Mouse (Mus musculus): ENCODE data around the gene Notch4. TPM values are rescaled to one million over a fixed set of nuclear protein-coding genes. Genes with fewer than 3 reads are reported as not detected.

Notch4 gene
- polyA plus RNA-seq (2014; fragmentation: Illumina TruSeq; extraction: RNeasy Lipid Tissue Mini Kit (QIAGEN cat#74804); ENCODE audit: insufficient read depth, low read depth, low replicate concordance), result 20.4 TPM

DNA sequence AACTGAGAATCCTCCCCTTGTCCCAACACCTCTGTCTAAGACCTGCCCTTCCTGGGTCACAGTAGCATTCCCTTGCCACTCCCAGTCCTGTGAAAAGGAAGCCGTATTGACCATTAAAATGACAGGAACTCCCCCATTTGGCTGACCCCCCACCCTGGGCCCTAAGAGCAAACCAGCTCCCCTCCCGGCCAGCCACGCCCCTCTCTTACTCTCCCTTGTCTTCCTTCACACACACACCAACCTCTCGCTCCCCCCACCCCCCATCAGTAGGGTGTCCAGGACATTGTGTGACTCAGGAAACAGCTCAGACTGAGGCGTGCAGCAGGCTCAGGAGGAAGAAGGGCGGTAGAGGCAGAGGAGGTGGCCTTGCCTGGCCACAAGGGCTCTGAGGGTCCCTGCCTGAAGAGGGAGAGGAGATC is at the start of gene Notch4:
TSS of gene Notch4 (plus strand) at position 266 of the 419 bp plus-strand sequence.

DNA sequence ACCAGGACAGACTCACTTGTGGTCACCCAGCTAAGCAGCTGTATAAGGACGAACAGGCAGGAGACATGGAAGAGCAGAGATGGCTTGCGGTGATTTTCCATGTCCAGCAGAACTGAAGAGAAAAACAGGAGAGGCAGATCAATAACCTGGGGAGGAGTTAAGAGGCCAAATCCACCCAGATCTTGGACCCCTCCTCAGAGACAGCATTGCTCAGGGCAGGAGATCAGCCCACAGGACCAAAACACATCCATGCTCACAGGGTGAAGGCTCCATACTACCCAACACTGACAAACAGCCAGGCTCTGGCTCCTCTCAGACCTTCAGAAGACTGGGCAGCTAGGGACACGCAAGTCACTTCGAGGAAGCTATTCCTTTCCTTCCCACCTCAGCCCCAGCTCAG is 46.8 kb upstream of the Notch4 start, which contains the start of gene Btnl6:
TSS of gene Btnl6 (minus strand) at position 101 of the 400 bp plus-strand sequence.

DNA sequence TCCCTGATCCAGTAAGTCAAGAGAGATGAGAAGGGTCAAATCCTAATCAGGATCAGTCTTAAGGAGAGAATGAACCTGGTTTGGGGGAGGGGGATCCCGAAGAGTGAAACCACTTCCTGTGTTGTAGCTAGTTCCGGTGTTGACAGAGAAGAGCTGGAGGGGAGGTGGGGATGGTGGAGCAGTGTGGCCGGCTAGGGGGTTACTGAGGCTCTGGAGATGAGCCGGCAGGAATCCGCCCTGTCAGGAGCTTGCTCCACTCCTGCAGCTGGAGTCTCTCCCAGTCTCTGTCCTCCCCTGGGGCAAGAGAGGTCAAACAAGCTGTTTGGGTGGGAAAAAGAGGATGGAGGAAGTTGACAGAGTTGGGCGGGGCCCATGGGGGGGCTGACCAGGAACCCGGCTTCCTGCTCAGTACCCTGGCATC is 25.6 kb downstream of the Notch4 start, which contains the start of gene Gpsm3:
TSS of gene Gpsm3 (plus strand) at position 126 of the 421 bp plus-strand sequence.

DNA sequence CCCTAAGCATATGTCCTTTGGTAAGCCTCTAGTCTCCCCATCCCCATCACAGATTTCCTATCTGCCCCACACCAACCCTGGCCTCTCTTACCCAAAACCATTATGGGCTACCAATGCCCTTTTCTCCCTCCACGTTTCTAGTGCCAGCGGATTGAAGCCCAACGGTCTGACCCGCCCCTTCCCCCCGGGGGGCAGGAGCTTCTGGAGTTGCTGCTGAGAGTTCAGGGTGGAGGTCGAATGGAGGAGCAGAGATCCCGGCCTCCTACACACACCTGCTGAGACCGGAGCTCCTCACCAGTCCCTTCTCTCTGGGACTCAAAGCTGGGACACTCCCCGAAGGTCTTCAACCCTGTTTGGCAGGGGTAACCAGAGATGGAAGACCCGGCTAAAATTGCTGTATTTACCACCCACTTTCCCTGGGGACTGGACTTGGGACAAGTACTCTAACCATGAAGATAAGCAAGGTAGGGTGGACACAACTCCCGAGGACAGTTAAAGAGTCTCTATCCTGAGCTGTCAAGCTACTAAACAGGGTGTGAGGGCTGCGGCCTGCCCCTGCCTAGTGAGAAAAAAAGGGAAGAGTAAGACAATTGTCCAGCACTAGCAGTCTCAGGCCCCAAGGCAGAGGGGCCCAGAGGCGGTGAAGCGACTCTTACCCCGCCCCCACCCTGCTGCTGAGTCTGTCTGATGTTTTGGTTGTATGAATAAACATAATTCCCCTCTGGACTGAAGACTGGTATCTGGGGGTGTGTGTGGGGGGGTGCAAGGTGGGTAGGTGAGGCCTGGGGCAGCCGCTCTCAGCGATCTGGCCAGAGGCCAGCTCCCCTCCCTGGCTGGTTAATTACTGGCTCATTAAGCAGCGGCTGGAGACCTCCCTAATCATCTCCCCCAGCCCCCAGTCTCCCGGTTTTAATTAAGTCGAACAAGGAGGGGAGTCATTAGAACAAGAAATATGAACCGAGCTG is 27.2 kb downstream of the Notch4 start, which contains the start of gene Pbx2:
TSS of gene Pbx2 (plus strand) at position 238 of the 965 bp plus-strand sequence.

DNA sequence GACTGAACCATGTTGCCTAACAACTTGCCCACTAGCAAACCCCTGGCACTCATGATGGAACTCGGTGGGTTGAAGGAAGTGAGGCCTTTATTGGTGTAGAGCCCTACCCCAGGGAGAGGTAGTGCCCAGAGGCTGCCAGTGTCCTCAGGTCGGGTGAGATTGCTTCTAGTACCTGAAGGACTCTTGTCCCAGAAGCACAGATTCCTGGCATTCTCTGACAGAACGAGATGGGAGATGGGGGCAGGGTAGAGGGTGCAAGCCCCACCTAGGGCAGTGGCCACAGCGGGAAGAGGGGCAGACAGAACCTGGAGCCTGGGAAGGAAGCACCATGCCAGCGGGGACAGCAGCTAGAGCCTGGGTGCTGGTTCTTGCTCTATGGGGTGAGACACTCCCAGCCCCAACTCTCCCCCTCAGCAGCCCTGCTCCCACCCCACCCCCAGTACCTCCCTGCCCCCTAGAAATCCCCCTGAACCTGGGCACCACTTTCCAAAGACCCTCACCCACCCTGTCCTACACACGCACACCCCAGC is 33.6 kb downstream of the Notch4 start, which contains the start of gene Ager:
TSS of gene Ager (plus strand) at position 297 of the 530 bp plus-strand sequence.

DNA sequence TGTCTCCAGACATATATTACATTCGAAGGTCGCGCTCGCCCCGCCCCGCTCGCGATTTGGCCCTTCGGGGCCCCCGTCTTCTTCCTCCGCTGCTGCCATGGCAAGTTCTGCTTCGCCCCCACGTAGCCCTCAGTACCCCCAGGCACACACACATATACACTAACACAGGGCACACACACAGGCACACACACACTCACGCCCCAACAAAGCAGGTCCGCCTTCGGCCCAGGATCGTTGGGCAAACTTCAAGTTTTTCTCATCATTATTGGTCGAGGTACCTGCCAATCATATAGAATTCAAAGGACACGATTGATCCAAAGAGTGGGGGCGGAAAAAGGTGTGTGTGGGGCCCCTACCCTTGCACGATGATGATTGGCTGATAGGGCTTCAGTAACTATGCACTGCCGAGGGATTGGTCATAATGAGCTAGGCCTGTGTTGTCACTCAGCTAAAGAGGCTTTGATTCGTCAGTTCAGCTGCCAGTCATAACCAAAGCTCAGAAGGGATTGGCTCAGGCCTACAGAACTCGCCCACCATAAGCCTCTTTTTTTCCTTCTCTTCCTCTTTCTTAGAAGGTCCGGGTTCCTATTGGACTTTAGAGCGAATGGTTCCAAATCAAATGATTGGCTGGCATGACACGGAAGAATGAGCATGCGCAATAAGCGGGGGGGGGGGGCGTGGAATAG is 39.5 kb downstream of the Notch4 start, which contains the start of gene Rnf5:
TSS of gene Rnf5 (minus strand) at position 316 of the 686 bp plus-strand sequence.

DNA sequence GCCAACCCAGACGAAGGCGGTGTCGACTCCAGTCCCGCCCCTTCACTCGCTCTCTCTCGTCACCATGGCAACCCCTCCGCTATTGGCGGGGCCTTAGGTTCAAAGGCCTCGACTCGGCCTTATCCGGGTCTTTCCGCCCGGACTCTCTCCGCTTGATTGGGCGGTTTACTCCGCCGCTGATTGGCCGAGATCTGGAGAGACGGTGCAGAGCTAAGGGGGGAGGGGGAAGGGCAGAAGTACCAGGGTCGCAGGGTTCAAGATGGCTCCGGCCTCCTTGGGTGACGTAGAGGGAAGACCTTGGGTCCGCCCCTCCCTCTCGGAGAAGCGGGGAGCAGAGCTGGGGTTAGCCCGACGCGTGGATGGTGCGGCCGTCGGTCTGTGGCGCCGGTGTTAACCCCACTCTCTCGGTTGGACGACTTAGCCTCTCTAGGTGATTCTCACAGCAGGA is 40.0 kb downstream of the Notch4 start, which contains the start of gene Agpat1:
TSS of gene Agpat1 (plus strand) at position 202 of the 448 bp plus-strand sequence.

DNA sequence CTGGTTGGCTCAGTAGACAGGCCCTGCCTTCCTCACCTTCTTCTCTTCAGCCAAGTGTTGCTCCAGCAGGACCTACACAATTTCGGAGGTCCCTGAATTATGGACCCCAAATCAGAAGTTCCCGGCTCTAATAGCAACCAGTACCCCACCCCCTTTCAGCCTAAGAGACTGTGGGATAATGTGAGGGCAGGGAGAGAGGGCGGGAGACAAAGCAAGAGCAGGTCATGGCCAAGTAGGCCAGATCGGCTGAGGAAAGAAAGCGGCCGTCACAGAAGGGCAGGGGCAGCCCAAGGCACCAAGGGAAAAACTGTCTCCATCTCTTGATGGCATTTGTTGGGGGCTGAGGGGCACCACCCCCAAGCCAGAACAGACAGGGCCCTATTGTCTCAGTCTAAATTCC is 51.8 kb downstream of the Notch4 start, which contains the start of gene Egfl8:
TSS of gene Egfl8 (minus strand) at position 101 of the 400 bp plus-strand sequence.

DNA sequence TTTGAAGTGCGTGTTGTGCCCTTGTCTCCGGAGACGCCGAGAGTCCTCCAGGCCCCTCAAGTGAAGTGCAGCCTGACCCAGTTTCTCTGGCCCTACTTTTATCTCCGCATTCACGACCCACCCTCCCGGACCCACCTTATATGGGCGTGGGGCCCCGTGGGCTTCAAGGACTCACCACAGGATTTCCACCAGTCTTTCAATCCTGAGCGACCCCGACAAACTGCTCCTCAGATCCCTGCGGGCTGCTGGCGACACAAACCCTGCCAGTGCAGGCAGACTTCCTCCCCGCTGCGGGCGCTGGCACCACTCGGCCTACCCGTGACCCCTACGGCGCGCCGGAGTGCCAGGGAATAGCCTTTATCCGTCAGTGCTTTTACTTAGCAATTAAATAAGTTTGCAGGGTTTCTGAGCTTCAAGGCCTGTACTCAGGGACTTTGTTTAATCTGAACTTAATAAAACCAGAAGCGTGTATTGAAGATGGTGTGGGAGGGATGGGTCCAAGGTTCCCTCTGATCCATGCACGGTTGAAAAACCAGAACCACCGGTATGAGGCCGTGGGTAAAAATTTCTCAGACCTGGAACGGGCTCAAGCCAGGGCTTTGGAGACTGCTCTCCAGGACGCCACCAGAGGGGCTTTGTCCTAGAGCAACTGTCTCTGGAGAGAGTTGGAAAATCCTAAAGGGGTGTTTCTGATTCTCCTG is 64.0 kb downstream of the Notch4 start, which contains the start of gene Ppt2:
TSS of gene Ppt2 (minus strand) at position 568 of the 701 bp plus-strand sequence.

DNA sequence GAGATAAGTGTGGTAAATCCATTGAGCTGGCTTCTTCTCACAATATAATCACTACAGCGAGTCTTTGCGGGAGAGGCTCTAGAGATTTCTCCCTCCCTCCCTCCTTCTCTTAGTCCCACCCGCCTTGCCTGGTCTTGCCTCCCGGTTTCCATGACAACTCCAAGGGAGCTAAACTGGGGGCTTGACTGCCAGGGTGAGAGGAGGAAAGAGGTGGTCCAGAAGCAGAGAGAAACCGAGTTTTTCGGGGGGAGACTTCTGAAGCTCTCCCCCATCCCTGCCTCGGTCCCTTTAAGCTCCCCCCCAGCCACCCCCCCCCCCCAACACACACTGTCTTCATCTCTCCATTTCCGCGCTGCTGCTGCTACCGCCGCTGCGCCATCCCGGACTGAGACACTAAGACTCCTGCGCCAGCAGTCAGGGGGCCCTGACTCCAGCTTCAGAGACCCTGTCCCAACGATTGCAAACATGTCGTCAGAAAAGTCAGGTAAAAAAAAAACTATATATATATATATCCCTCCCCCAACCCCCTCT is 65.2 kb downstream of the Notch4 start, which contains the start of gene Prrt1:
TSS of gene Prrt1 (plus strand) at position 313 of the 531 bp plus-strand sequence.

Other genes with a start within 250 kb of the Notch4 start
- gene H2-Eb2, start 238.6 kb upstream of the Notch4 start, polyA plus RNA-seq (2014; fragmentation: Illumina TruSeq; extraction: RNeasy Lipid Tissue Mini Kit (QIAGEN cat#74804); ENCODE audit: insufficient read depth, low read depth, low replicate concordance), result 1.6 TPM
- gene Btnl2, start 209.4 kb upstream of the Notch4 start, polyA plus RNA-seq (2014; fragmentation: Illumina TruSeq; extraction: RNeasy Lipid Tissue Mini Kit (QIAGEN cat#74804); ENCODE audit: insufficient read depth, low read depth, low replicate concordance), result 0.20 TPM
- gene Btnl1, start 187.1 kb upstream of the Notch4 start, polyA plus RNA-seq (2014; fragmentation: Illumina TruSeq; extraction: RNeasy Lipid Tissue Mini Kit (QIAGEN cat#74804); ENCODE audit: insufficient read depth, low read depth, low replicate concordance), result not detected
- 0.24 TPM for gene BC051142, start 165.4 kb upstream of the Notch4 start, polyA plus RNA-seq (2014; fragmentation: Illumina TruSeq; extraction: RNeasy Lipid Tissue Mini Kit (QIAGEN cat#74804); ENCODE audit: insufficient read depth, low read depth, low replicate concordance)
- gene Btnl4, start 87.0 kb upstream of the Notch4 start, polyA plus RNA-seq (2014; fragmentation: Illumina TruSeq; extraction: RNeasy Lipid Tissue Mini Kit (QIAGEN cat#74804); ENCODE audit: insufficient read depth, low read depth, low replicate concordance), result not detected
- gene Btnl6, start 46.9 kb upstream of the Notch4 start, polyA plus RNA-seq (2014; fragmentation: Illumina TruSeq; extraction: RNeasy Lipid Tissue Mini Kit (QIAGEN cat#74804); ENCODE audit: insufficient read depth, low read depth, low replicate concordance), result not detected
- gene Gpsm3, start 25.5 kb downstream of the Notch4 start, polyA plus RNA-seq (2014; fragmentation: Illumina TruSeq; extraction: RNeasy Lipid Tissue Mini Kit (QIAGEN cat#74804); ENCODE audit: insufficient read depth, low read depth, low replicate concordance), result 40.6 TPM
- gene Pbx2, start 27.0 kb downstream of the Notch4 start, polyA plus RNA-seq (2014; fragmentation: Illumina TruSeq; extraction: RNeasy Lipid Tissue Mini Kit (QIAGEN cat#74804); ENCODE audit: insufficient read depth, low read depth, low replicate concordance), result 32.4 TPM
- 2,693 TPM for gene Ager, start 33.6 kb downstream of the Notch4 start, polyA plus RNA-seq (2014; fragmentation: Illumina TruSeq; extraction: RNeasy Lipid Tissue Mini Kit (QIAGEN cat#74804); ENCODE audit: insufficient read depth, low read depth, low replicate concordance)
- gene Rnf5, start 39.4 kb downstream of the Notch4 start, polyA plus RNA-seq (2014; fragmentation: Illumina TruSeq; extraction: RNeasy Lipid Tissue Mini Kit (QIAGEN cat#74804); ENCODE audit: insufficient read depth, low read depth, low replicate concordance), result 48.1 TPM
- gene Agpat1, start 40.0 kb downstream of the Notch4 start, polyA plus RNA-seq (2014; fragmentation: Illumina TruSeq; extraction: RNeasy Lipid Tissue Mini Kit (QIAGEN cat#74804); ENCODE audit: insufficient read depth, low read depth, low replicate concordance), result 36.8 TPM
- gene Egfl8, start 51.7 kb downstream of the Notch4 start, polyA plus RNA-seq (2014; fragmentation: Illumina TruSeq; extraction: RNeasy Lipid Tissue Mini Kit (QIAGEN cat#74804); ENCODE audit: insufficient read depth, low read depth, low replicate concordance), result 4.1 TPM
- 30.7 TPM for gene Ppt2, start 64.2 kb downstream of the Notch4 start, polyA plus RNA-seq (2014; fragmentation: Illumina TruSeq; extraction: RNeasy Lipid Tissue Mini Kit (QIAGEN cat#74804); ENCODE audit: insufficient read depth, low read depth, low replicate concordance)
- gene Prrt1, start 65.3 kb downstream of the Notch4 start, polyA plus RNA-seq (2014; fragmentation: Illumina TruSeq; extraction: RNeasy Lipid Tissue Mini Kit (QIAGEN cat#74804); ENCODE audit: insufficient read depth, low read depth, low replicate concordance), result 1.6 TPM
- 6.8 TPM for gene Fkbpl, start 80.5 kb downstream of the Notch4 start, polyA plus RNA-seq (2014; fragmentation: Illumina TruSeq; extraction: RNeasy Lipid Tissue Mini Kit (QIAGEN cat#74804); ENCODE audit: insufficient read depth, low read depth, low replicate concordance)
- 31.2 TPM for gene Atf6b, start 82.9 kb downstream of the Notch4 start, polyA plus RNA-seq (2014; fragmentation: Illumina TruSeq; extraction: RNeasy Lipid Tissue Mini Kit (QIAGEN cat#74804); ENCODE audit: insufficient read depth, low read depth, low replicate concordance)
- gene Tnxb, start 106.3 kb downstream of the Notch4 start, polyA plus RNA-seq (2014; fragmentation: Illumina TruSeq; extraction: RNeasy Lipid Tissue Mini Kit (QIAGEN cat#74804); ENCODE audit: insufficient read depth, low read depth, low replicate concordance), result 7.5 TPM
- 122 TPM for gene C4b, start 179.6 kb downstream of the Notch4 start, polyA plus RNA-seq (2014; fragmentation: Illumina TruSeq; extraction: RNeasy Lipid Tissue Mini Kit (QIAGEN cat#74804); ENCODE audit: insufficient read depth, low read depth, low replicate concordance)
- not detected for gene Cyp21a1, start 240.3 kb downstream of the Notch4 start, polyA plus RNA-seq (2014; fragmentation: Illumina TruSeq; extraction: RNeasy Lipid Tissue Mini Kit (QIAGEN cat#74804); ENCODE audit: insufficient read depth, low read depth, low replicate concordance)